8 mouse cellular contexts compared by ENCODE assay signal in the genomic region with DNA sequence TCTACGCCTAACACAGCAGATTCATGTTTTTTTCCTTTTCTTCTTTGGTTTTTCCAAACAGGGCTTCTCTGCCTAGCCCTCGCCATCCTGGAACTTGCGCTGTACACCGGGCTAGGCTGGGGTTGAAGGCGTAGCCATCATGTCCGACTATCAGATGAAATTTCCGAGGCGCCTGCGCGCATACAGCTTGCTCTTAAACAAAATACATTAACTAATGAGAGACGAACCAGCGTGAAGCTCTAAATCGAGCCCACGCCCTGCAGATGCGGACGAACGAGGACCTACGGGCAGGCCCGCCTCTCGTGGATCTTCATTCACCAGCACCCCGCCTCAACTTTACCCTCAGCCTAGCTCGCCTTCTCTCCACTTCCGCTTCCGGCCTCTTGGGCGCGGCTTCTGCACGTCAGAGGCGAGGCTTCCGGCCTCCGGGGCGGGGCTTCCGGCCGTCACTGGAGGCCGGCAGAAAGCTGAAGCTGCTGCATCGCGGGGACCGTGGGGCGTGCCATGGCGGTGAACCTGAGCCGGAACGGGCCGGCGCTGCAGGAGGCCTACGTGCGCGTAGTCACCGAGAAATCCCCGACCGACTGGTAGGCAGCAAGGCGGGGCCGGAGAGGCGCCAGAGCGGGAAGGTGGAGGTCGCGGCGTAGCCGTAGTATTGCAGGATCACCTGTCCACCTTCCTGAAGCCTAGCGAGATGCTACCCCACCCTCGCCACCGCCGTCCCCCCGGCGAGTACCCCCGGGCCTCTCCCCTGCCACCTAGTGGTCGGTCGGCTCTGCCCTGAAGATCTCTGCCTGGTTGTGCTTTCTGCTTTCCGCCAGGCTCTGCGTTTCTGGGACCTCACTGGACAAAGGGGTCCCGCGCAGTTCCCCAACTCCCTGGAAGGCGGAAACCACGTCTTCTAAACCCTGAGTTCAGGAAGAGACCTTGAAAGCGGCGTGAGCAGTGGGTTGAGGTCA. TPM values are rescaled to one million over a fixed set of nuclear protein-coding genes. Genes with fewer than 3 reads are reported as not detected.
DNase-seq lines count a peak whose midpoint lies in the region; ATAC-seq and TF ChIP-seq lines count a peak whose summit lies in the region.

A gene (plus strand): TSS at position 433 of the 959 bp plus-strand sequence.

- under 1% methylated on average over 73 of the region's 74 CpGs for WGBS in forebrain, embryonic 13.5 days
- under 1% methylated on average over 74 of the region's 74 CpGs for WGBS in large intestine, adult 2 months
- WGBS in liver, postnatal 0 days (ENCODE audit: insufficient replicate concordance) = under 1% methylated on average over 74 of the region's 74 CpGs
- under 1% methylated on average over 74 of the region's 74 CpGs for WGBS in neural tube, embryonic 14.5 days

- TF ChIP-seq EP300 in ES-Bruce4 (IDR thresholded peaks at IDR 0.05; ENCODE audit: insufficient read depth, low read depth, low read length) = no peak
- TF ChIP-seq EP300 in liver, postnatal 0 days (IDR thresholded peaks at IDR 0.05; ENCODE audit: low read depth) = no peak

- H3K4me1 ChIP-seq in ES-Bruce4 (ENCODE audit: control insufficient read depth, insufficient read depth, low read length) = no peaks in the 10 kb centered on the region
- H3K4me1 ChIP-seq in forebrain, embryonic 13.5 days = peaks cover 23% of the 10 kb centered on the region
- peaks cover 23% of the 10 kb centered on the region for H3K4me1 ChIP-seq in liver, postnatal 0 days (ENCODE audit: insufficient read depth)
- peaks cover 14% of the 10 kb centered on the region for H3K4me1 ChIP-seq in neural tube, embryonic 14.5 days (ENCODE audit: control insufficient read depth, insufficient read depth, low read length)

- intact Hi-C loops in heart, postnatal 10 days (cut with DNase I) = loop anchor here (1.0 to 5.0 kb wide), 2 partner anchors 50 to 99 kb away; a partner anchor contains a TSS

- peak within 1 kb of the TSS; percentile 95 for H3K4me2 ChIP-seq in forebrain, embryonic 13.5 days
- H3K4me2 ChIP-seq in liver, postnatal 0 days (ENCODE audit: low read depth, low read length) = peak within 1 kb of the TSS; percentile 84
- peak within 1 kb of the TSS; percentile 77 for H3K4me2 ChIP-seq in neural tube, embryonic 14.5 days (ENCODE audit: low read depth, low read length)

- H3K36me3 ChIP-seq in ES-Bruce4 (ENCODE audit: control insufficient read depth, insufficient read depth, low read length, poor library complexity, severe bottlenecking) = peaks cover 8% of the 10 kb centered on the region
- H3K36me3 ChIP-seq in forebrain, embryonic 13.5 days (ENCODE audit: poor library complexity, severe bottlenecking) = peaks cover 21% of the 10 kb centered on the region
- peaks cover 16% of the 10 kb centered on the region for H3K36me3 ChIP-seq in liver, postnatal 0 days (replicated peaks; ENCODE audit: insufficient read depth, low read length)
- peaks cover 5% of the 10 kb centered on the region; the same call in 1 of the 2 replicates for H3K36me3 ChIP-seq in neural tube, embryonic 14.5 days (ENCODE audit: control insufficient read depth, insufficient read depth, low read length)

- peak; percentile 97 for ATAC-seq in cerebellum, adult (ENCODE audit: insufficient number of reproducible peaks, low FRiP score, low TSS enrichment)
- ATAC-seq in forebrain, embryonic 13.5 days = peak; percentile 98
- peak; percentile 95 for ATAC-seq in liver, postnatal 0 days
- peak; percentile 97 for ATAC-seq in neural tube, embryonic 14.5 days (ENCODE audit: low read depth)

- no peaks in the 10 kb centered on the region for H3K9me3 ChIP-seq in ES-Bruce4 (replicated peaks; ENCODE audit: control insufficient read depth, insufficient read depth, low read length, poor library complexity, severe bottlenecking)
- no peaks in the 10 kb centered on the region for H3K9me3 ChIP-seq in forebrain, embryonic 13.5 days (replicated peaks)
- H3K9me3 ChIP-seq in liver, postnatal 0 days (ENCODE audit: low read length) = no peaks in the 10 kb centered on the region
- H3K9me3 ChIP-seq in neural tube, embryonic 14.5 days (ENCODE audit: control insufficient read depth, low read length) = no peaks in the 10 kb centered on the region

- peak; percentile 74 for TF ChIP-seq POLR2A in ES-Bruce4 (IDR thresholded peaks at IDR 0.05; ENCODE audit: insufficient read depth, low read length)

- peak within 1 kb of the TSS; percentile 85 for H3K4me3 ChIP-seq in ES-Bruce4 (ENCODE audit: low read depth, low read length)
- H3K4me3 ChIP-seq in forebrain, embryonic 13.5 days = peak within 1 kb of the TSS; percentile 94
- H3K4me3 ChIP-seq in liver, postnatal 0 days (ENCODE audit: low read depth, low read length) = peak within 1 kb of the TSS; percentile 75
- peak within 1 kb of the TSS; percentile 87 for H3K4me3 ChIP-seq in neural tube, embryonic 14.5 days (ENCODE audit: low read depth, low read length)

- peak; percentile 51 for TF ChIP-seq CTCF in ES-Bruce4 (IDR thresholded peaks at IDR 0.05; ENCODE audit: low read depth, low read length)
- peak; percentile 92 for TF ChIP-seq CTCF in liver, postnatal 0 days (IDR thresholded peaks at IDR 0.05; ENCODE audit: low read depth)

- H3K27me3 ChIP-seq in ES-Bruce4 (ENCODE audit: control insufficient read depth, insufficient read depth, low read length, poor library complexity, severe bottlenecking) = no peaks in the 10 kb centered on the region
- no peaks in the 10 kb centered on the region for H3K27me3 ChIP-seq in forebrain, embryonic 13.5 days
- H3K27me3 ChIP-seq in liver, postnatal 0 days (ENCODE audit: insufficient read depth, low read length) = no peaks in the 10 kb centered on the region
- H3K27me3 ChIP-seq in neural tube, embryonic 14.5 days (ENCODE audit: control insufficient read depth, insufficient read depth, low read length) = no peaks in the 10 kb centered on the region

- peak; percentile 97 to 98 for DNase-seq in heart, postnatal 10 days
- peak; percentile 88 for DNase-seq in large intestine, adult 2 months (ENCODE audit: low read depth, low spot score)
- peak; percentile 98 for DNase-seq in liver, postnatal 0 days
- DNase-seq in testis, postnatal 10 days (ENCODE audit: low spot score) = peak; percentile 96

- H3K27ac ChIP-seq in ES-Bruce4 (ENCODE audit: insufficient read depth, low read length) = peak within 1 kb of the TSS; percentile 23
- peak within 1 kb of the TSS; percentile 82 for H3K27ac ChIP-seq in forebrain, embryonic 13.5 days
- H3K27ac ChIP-seq in liver, postnatal 0 days (ENCODE audit: low read depth) = peak within 1 kb of the TSS; percentile 97
- H3K27ac ChIP-seq in neural tube, embryonic 14.5 days (ENCODE audit: low read depth, low read length) = peak within 1 kb of the TSS; percentile 76

- peak within 1 kb of the TSS; percentile 61 for H3K9ac ChIP-seq in ES-Bruce4 (ENCODE audit: low read depth, poor library complexity, severe bottlenecking)
- H3K9ac ChIP-seq in forebrain, embryonic 13.5 days = peak within 1 kb of the TSS; percentile 88
- peak within 1 kb of the TSS; percentile 83 for H3K9ac ChIP-seq in liver, postnatal 0 days (replicated peaks)
- peak within 1 kb of the TSS; percentile 90 for H3K9ac ChIP-seq in neural tube, embryonic 14.5 days (replicated peaks; ENCODE audit: low read depth, low read length)

RNA-seq across cellular contexts. Expression of the gene that starts here (rescaled TPM):
- 27.4 and 33.4 TPM in 2 replicates for polyA plus RNA-seq in ES-Bruce4 (2011; ENCODE audit: insufficient read depth, insufficient read length, low read depth, missing spikeins)
- 133 and 136 TPM in 2 replicates for polyA plus RNA-seq in forebrain, embryonic 13.5 days (2015; fragmentation: Nextera tagmentation; extraction: Ambion mirVana)
- total RNA-seq in heart, postnatal 10 days (2021) = 10 to 100 TPM; 37.4 to 40.6 TPM
- polyA plus RNA-seq in large intestine, adult 2 months (2012; rRNA removed) = 122 and 136 TPM in 2 replicates
- 31.7 and 36.6 TPM in 2 replicates for polyA plus RNA-seq in liver, postnatal 0 days (2015; fragmentation: Nextera tagmentation; extraction: Ambion mirVana)
- polyA plus RNA-seq in neural tube, embryonic 14.5 days (2014; fragmentation: Nextera tagmentation; extraction: Ambion mirVana) = 123 and 137 TPM in 2 replicates

Comparison
In these comparisons a context has a peak if more than half of its experiments do, and no peak if none do; other contexts are left out.
1. Peak in every context shown above with its lines: DNase-seq, ATAC-seq, H3K4me3 ChIP-seq and H3K27ac ChIP-seq.
2. H3K27ac ChIP-seq: peak in every context shown above with its lines; median percentile 97 in liver, postnatal 0 days; 82 in forebrain, embryonic 13.5 days; 76 in neural tube, embryonic 14.5 days; 23 in ES-Bruce4.